Mouse (Mus musculus) ES-CJ7 (cell line): ENCODE measurements around the gene Bag6.
A peak's percentile ranks its signal among the peaks of the same experiment; 100 is the strongest.

ENCODE experiments used
- DNase-seq: peaks from one replicate; pipeline ENCODE4 v3.0.0; 2011; ENCODE audit warnings: low read depth, low spot score

Bag6 gene

DNA sequence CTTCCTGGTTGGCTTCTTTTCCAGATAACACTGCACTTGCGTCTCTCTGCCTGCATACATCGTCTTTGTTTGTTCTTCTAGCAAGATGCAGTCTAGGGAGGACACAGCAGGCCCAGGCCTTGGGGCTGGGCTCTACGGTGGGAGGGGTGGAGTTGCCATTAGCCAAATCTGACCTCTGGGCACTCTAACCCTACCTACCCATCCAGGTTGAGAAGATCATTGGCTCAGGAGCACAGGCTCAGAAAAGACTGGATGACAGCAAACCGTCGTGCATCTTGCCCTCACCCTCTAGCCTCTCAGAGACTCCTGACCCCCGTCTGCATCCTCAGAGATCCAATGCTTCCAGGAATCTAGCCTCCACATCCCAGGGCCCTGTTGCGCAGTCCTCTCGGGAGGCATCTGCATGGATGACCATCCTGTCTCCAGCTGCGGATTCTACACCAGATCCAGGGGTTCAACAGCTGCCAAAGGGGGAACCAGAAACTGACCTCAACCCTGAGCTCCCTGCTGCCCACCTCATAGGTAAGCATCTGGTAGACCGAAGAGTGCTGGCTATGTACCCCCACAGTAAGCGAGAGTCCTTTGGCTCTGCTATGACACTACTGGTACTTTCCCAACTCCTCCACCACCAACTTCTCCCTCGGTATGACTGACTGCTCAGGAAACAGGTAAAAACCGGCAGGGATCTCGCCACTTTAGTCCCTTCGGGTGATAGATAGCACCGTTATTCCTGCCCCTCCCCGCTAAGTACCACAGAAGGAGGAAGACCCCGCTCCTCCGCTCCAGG is 60.1 kb downstream of the Bag6 start:
- no peak for DNase-seq

DNA sequence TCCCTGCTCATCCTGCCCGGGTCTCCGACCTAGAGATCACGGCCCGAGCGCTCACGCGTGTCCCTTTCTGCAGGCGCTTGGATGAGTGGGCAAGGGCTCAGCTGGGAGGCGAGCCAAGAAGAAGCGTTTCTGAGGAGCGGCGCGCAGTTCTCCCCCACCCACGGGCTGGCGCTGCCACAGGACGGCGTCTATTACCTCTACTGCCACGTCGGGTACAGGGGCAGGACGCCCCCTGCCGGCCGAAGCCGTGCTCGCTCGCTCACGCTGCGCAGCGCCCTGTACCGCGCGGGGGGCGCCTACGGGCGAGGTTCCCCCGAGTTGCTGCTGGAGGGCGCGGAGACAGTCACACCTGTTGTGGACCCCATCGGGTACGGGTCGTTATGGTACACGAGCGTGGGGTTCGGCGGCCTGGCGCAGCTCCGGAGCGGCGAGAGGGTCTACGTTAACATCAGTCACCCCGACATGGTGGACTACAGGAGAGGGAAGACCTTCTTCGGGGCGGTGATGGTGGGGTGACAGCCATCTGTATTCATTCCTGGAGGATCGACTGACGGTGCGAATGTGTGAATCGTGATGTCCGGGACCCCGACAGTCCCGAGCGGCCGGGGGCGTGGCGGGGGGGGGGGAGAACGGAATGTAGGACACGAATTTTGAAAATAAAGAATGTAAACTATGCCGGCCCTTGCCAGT is 60.8 kb downstream of the Bag6 start:
- peak; percentile 69 for DNase-seq

DNA sequence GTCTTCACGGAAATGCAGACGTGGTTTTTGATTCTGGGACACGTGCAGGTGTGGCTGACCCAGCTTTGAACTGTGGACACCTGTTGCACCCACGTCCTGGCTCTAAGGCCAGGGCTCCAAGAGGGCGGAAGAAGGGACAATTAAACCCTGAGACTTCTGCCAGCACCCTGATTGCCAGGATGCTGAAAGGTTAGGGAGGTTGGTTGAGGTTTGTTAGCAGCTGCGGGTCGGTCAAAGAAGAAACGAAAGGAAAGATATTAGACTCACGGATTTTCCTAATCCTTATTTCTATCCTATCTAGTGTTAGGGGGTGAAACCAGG is 61.3 kb downstream of the Bag6 start:
- DNase-seq: no peak
